Mouse (Mus musculus) cerebellum, postnatal 4 days (tissue): ENCODE results near the gene Fam171a2.
"Not testable (repeated sequence)": the region's sequence is repeated elsewhere in the genome, so short reads cannot be mapped to it uniquely, and the experiment has no call there.

Experiments
- DNase-seq, 2 experiments: peaks; one replicate each; pipeline ENCODE4 v3.0.0; 2022; ENCODE audit warnings: low spot score in 2 of 2, mixed read lengths in 1 of 2

Gene Fam171a2

DNA sequence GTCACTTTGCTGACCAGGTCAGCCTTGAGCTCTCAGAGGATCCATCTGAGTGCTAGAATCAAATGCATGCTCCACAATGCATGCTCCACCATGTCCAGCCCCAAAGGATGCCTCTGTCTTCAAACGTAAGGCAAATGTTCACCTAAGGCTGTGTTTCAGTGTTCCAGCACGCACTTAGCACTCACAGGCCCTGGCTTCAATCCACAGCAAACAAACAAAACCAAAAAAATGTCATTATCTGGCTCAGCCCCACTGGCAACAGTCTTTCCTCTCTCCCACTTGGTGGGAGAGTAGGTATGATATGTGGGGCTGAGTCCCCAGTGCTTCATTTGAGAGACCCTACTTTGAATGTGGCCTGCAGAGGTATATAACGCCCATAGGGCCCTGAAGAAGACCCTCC, 36.4 kb downstream of the Fam171a2 start:
- DNase-seq = no peak

DNA sequence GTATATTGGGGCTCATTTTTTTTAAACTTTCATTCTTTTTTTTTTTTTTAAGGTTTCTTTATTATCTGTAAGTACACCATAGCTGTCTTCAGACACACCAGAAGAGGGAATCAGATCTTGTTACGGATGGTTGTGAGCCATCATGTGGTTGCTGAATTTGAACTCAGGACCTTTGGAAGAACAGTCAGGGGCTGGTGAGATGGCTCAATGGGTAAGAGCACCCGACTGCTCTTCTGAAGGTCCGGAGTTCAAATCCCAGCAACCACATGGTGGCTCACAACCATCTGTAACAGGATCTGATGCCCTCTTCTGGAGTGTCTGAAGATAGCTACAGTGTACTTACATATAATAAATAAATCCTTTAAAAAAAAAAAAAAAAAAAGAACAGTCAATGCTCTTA, 37.1 kb downstream of the Fam171a2 start:
- not testable (repeated sequence) for DNase-seq

DNA sequence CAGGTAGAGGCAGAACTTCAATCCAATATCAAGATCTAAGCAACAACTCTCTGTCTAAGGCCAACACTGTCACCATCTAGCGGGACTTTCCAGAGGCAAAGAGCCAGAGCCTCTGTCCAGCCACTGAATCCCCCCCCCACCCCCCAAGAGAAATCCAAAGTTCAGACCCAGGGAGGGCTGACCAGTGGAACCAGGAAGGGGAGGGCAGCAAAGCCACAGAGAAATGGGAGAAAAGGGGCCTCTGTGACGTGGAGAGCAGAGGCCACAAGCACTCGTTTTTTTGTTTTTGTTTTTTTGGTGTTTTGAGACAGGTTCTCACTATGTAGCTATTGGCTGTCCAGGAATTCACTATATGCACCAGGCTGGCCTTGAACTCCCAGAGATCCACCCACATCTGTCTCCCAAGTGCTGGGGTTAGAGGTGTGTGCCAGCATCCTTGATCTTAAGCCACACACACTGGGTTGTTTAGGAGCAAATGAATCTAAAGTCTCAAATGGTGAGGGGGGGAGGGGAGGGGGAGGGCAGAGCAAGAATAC, 37.6 kb downstream of the Fam171a2 start:
- DNase-seq = no peak

DNA sequence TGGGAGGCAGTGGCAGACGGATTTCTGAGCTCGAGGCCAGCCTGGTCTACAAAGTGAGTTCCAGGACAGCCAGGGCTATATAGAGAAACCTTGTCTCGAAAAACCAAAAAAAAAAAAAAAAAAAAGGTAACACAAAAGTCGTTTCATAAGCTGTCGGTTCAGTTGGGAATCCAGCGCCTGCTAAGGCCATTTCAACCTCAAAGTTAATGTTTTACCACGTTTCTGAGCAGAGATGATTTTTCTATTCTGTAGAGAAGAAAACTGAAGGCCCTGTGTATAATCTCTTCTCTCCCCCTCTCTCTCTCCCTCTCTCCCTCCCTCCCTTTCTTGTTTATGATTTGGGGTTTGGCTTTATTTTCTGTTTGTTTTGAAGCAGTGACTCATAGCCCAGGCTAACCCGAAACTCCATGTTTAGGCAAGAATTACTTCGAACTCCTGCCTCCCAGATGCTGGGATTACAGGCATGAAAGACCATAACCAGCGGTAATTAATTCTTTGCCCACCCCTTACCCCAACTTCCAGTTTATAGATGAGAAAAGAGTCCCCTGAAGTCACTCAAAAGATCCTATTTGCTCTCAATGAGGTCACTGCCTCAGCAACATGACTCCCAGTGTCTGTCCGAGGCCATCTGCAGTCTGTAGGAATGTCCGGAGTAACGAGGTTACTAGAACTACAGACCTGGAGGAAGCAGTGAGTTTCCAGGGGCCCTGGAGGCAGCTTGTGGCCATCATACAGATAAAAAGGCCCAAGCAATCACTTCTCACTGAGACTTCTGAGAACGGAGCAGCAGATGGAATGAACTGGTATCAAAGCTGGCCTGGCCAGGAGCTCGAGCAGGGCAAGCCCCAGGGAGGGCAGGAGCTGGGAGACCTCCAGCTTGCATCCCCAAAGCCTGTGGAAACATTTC, 38.3 kb downstream of the Fam171a2 start:
- no peak for DNase-seq

DNA sequence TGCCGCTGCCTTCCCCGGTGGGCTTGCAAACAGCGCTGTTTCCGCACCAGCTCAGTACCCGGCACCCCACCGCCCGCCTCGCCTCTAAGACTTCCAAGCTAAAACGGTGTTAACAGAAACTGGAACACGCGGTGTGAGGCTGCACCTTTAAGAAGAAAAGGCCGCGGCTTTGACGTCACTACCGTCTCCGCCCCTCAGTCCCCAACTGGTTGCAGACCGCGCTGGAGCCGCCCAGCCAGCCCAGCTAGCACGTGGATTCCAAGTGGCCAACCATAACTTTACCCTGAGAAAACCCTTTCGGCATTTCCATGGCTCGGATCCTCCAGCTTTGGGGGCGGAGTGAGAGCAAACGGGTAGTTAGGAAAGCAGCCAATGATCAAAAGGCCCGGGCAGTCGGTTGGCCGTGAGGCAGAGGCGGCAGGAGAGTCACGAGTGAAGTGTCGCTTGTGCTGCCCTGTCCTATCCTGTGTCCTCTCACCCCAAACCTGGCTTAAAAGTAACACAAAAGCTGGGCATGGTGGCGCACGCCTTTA, 39.1 kb downstream of the Fam171a2 start:
- peak; percentile 79 to 92 for DNase-seq

DNA sequence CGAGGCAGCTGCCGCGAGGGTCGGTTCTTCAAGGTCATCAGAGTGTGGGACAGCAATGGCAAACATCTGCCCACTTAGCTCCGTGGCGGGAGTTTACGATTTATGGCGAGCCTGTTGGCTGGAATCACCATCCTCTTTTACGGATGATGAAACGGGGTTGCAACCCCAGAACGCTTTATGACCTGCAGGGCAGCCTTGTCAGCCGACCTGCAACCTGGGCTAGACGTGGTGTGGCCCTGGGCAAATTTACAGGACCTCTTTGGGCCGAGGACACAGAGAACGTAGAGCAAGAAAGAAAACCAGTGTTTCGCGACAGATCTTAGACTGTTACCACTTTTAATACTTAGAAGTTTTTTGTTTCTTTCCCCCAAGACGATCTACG, 39.7 kb downstream of the Fam171a2 start, which contains the start of gene Slc25a39:
Slc25a39 (minus strand) TSS at position 113 of the 382 bp plus-strand sequence.
- DNase-seq = no peak

DNA sequence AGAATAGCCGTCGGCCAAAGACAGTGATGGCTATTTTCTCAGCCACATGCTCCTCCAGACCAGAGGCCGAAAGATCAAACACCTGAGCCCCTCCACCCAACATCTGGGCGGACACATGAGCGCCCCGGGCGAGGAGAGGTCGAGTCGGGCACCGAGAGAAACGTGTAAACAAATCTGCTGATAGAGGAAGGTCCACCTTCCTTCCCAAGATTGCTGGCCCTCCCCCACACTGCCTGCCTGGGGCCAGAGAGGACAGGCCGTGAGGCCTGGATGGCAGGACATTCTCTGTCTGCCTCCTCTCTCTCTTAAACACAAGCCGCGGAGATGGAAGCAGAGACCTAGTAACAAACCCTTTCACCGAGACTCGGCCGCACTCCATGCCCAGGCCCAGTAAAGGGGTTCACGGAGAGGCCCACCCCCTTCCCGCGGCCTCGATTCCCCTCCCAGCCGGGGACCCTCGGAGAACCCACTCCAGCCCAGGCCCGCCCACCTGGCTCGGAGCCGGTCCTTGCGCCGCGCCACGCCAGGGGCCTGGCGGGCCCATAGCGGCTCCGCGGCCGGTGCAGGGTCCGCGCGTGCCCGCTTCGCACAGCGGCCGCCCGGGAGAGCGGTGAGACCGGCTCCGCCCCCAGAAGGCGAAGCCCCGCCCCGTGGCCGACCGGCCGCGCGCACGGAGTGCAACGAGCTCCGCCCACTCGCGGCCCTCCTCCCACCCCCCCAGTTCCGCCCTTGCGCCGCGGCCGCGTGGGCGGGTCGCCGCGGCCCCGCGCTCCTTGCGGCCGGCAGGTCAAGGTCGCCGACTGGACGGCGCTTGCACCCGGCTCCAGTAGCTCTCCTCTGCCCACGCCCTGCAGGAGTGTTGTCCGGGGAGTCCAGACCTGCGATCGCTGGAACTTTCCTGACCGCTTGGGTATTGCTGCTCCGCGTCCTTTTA, 40.3 kb downstream of the Fam171a2 start:
- peak; percentile 81 to 94 for DNase-seq

DNA sequence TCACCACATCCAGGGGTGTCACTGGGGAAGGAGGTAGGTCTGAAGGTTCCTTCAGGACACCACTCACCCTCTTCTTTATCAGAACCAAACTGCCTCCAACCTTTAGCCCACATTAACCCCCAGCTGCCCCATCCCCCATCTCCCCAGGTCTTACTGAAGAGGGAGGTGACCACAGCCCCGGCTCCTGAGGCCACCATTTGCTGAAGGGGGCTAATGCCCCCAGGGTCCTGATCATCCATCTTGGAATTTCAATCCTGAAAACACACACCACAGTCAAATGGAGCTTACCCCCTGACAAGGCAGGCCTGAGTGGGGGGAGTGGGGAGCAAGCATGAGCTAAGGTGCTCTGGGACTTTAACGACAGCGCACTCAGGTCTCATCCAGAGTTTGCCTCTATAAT, 41.1 kb downstream of the Fam171a2 start:
- DNase-seq = no peak

DNA sequence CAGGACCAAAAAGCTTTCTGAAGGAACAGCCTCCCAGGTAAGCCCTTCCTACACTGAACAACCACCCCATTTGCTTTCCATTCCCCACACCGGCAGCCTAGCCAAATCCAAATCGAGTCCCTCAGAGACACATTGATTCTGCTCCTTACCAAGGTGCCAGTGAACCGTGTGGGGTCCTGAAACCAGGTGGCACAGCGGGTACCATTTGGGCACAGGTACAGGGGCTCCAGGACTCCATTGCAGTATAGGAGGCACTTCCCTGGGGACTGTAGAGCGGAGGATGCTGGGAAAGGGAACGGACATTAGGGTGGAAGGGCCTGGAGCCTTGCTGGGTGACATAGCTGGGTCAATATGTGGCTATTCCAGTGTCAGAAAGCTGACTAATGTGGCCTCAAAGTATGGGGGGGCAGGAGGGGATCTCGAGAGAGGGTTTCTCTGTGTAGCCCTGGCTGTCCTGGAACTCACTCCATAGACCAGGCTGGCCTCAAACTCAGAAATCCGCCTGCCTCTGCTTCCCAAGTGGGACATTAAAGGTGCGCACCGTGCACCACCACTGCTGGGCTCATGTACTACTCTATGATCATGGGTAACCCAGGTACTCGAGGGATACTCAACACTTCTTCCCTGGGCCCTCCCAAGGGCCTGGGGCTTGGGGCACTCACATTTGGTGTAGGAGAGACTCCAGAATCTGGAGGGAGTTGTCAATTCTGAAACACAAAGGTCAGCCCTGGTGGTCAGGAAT, 41.8 kb downstream of the Fam171a2 start:
- DNase-seq = no peak

DNA sequence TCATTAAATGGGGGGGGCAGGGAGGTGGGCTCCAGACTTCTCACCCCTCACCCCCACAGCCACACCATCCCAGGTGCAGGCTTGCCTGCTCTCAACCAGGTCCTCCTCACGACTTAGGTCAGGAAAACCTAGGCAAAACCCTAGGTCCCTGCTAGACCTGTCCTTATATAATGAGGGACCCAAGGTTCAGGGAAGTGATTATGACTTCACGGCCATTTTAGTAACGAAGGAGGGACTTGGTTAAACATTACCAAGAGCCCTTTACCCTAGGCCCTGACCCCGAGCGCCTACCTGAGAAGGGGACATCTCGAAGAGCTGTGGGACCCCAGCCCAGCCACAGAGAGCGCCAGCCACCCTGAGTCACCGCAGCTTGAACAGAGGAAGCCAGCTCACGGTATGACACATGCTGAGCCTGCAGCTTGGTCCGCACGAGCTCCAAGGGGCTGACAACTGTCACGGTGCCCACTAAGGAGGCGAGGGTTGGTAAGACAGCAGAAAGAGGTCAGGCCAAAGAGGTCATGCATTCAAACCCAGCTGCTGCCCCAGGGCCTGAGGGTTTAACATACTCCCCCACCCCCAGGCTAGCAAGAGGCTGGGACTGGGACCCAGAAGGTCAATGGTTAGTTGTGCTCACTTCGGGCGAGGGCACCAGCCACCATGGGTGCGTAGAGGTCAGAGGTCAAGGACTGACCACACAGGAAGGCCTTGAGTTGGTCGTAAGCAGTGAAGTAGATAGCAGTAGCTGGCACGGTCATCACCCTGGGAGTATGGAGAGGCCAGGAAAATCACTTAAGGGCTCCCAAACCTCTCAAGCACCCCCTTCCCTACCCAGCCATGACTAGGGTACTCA, 43.1 kb downstream of the Fam171a2 start:
- DNase-seq = no peak

DNA sequence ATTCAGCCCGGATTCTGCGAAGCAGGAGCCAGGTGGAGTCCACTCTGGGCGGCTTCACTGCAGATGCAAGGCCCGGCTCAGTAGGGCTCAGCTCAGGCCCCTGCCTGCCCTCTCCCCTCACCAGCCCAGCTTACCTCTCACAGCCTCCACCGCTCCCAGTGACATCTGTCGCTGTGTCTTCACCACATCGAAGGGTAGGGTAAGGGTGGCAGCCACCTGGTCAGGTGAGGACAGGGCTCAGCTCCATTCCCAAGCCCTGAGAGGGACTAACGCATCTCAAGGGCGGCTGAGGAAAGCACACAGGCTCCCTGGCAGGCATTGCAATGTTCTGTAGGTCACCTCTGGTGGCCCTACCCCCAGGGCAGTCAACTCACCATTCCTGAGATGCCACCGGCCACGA, 43.8 kb downstream of the Fam171a2 start:
- no peak for DNase-seq

DNA sequence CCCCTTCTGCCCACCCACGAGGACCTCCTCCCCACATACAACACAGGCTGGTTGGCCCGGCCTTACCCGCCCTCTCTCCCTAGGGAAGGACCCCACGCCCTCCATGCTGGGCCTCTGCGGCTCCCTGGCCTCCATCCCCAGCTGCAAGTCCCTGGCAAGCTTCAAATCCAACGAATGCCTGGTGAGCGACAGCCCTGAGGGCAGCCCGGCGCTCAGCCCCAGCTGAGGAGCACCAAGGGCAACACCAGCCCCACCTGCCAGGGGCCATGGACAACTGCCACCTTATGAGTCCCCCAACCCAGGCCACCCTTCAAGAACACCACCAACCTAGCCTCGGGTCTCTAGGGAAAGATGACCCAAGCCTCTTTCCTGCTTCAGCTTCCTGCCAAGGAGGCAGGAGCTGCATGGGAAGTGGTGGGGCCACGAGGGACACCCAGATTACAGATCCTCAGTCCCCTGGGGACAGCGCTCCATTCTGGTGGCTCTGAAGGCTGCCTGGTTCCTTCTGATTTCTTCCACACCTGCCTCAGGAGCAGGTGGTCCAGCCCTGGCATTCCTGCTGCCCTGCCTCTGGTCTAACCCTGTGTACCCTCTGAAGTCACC, 45.5 kb downstream of the Fam171a2 start:
- no peak for DNase-seq

DNA sequence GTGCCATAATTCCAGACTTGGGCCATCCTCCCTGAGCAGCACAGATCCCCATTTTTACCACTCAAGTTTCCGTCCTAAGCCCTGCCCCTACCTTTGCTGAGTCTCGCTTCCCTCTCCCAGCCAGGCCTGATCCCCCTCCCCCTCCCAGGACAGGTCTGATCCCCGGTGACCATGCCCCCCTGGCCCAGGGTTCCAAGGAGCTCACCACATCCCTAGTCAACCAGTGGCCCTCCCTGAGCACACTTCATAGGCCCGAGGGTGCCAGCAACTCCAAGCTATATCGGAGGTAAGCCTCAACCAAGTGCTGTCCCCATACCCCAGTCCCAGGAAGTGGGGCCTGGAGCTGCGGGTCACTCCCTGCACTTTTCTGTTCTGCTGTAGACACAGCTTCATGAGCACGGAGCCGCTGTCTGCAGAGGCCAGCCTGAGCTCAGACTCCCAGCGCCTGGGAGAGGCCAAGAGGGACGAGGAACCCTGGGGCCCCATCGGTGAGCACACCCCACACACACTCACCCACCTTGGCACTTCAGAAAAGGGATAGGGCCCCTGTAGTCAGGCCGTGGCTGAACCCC, 46.9 kb downstream of the Fam171a2 start:
- DNase-seq = no peak

DNA sequence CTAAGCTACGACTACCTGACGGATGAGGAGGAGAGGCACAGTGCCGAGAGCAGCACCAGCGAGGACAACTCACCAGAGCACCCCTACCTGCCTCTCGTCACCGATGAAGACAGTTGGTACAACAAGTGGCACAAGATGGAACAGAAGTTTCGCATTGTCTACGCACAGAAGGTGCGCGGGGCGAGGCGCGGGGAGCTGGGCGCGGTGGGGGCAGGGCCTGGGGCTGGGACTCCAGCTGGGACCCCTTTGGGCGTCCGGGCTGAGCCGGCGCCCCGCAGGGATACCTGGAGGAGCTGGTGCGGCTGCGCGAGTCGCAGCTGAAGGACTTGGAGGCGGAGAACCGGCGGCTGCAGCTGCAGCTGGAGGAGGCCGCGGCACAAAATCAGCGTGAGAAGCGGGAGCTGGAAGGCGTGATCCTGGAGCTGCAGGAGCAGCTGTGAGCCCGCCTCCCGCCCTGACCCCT, 47.8 kb downstream of the Fam171a2 start:
- peak in 1 of 2 experiments; percentile 19 for DNase-seq

DNA sequence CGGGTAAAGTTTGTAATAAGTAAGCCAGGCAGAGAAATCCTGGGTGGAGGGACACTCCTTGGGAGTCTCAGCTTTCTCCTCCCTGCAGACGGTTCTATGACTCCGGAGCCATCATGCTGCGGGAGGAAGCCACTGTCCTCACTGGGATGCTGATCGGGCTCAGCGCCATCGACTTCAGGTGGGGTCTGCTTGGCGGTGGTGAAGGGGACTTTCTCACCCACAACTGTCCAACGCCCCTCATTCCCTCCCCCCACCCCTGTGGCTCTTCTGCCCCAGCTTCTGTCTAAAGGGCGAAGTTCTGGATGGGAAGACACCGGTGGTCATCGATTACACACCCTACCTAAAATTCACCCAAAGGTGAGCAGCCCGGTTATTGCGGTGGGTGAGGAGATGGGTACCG, 48.4 kb downstream of the Fam171a2 start:
- DNase-seq = no peak

DNA sequence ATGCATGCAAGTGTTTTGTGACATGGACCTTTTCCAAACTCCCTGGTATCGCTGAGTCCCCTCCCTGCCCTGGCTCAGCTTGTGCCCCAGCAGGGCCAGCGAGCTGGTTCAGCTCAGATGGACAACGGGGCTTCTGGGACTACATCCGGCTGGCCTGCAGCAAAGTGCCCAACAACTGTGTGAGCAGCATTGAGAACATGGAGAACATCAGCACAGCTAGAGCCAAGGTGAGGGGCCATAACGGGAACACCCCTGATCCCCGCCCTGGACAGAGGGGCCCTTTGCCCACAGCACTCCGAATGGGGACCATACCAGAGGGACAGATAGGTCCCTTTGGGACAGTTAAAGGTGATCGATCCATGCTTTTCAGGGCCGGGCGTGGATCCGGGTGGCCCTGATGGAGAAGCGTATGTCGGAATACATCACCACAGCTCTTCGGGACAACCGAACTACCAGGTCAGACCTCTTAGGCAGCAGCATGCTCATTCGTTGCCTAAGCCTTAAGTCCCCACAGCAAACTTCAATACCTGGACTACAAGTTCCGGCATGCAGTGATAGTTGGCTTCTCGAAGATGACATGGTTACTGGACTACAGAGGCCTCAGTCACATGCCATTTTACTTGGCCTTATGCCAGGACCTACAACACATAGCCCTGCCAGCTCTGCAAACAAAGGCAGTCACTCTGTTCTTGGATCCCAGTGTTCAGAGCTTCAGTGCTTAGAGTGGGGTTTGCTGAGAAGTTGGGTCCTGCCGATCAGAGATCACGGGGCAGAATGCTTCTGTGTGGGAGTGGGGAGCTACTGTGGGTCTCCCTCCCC, 49.3 kb downstream of the Fam171a2 start:
- peak in 1 of 2 experiments; percentile 55 for DNase-seq

DNA sequence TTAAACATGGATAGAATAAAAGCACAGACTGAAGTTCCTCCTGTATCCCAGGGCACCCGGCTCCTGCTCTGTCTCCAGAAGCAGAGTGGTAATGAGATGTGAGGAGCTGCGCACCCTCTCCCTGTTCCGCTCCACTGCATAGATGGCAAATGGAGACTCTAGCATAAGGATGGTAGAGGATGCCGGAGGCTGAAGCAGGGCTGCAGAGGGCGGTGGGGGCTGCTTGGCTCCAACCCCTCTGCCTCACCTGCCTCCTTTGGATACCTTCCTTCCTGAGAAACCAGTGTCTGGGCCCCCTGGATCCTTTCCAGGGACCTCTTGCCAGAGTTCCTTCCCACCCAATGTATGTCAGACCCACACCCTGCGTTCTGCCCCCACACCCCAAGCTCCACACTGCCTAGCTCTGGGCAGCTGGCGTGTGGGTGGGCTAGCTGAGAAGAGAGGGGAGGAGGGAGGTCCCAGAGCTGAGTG, 50.8 kb downstream of the Fam171a2 start:
- DNase-seq = no peak

DNA sequence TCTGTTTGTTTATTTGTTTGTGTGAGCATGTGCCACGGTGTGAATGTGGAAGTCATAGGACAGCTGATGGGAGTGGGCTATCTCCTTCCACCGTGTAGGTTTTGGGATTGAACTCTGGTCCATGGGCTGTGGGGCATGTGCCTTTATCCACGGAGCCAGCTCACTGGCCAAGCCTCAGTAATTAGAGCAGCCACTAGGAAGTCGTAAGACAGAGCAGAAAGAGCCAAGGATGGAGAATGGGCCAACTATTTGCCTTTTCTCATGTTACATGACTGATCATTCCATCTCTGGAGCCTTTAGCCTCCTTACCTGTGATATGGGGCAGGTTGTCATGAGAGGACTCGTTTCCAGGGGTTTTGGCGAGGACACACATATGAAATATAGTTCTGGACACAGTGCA, 51.2 kb downstream of the Fam171a2 start:
- no peak for DNase-seq
